Mouse (Mus musculus) hindbrain, postnatal 0 days (tissue): Measurements from ENCODE around the gene Rab7. TPM values are rescaled to one million over a fixed set of nuclear protein-coding genes. Genes with fewer than 3 reads are reported as not detected.

ENCODE experiments used
- ATAC-seq: fragments of 200-750 bp; cut with Nextera tagmentation; 2 replicates; pipeline ENCODE4 v1.8.0; 2017; ENCODE audit warnings: mild to moderate bottlenecking, moderate TSS enrichment, moderate library complexity
- DNase-seq: peaks from one replicate; pipeline ENCODE4 v3.0.0-alpha.2; 2015; ENCODE audit warnings: low spot score
- H3K27ac ChIP-seq: fragments of 300-500 bp; sonication (generic); 2 replicates; pipeline ENCODE4 v1.5.1; 2014; ENCODE audit warnings: mild to moderate bottlenecking
- H3K27me3 ChIP-seq: fragments of 300-500 bp; sonication (generic); 2 replicates; pipeline ENCODE4 v1.6.1; 2014; ENCODE audit warnings: low read length, mixed read lengths; ENCODE audit not compliant: insufficient read depth
- H3K36me3 ChIP-seq: fragments of 300-500 bp; sonication (generic); 2 replicates; pipeline ENCODE4 v1.6.1; 2014; ENCODE audit warnings: low read length, mixed read lengths; ENCODE audit not compliant: insufficient read depth
- H3K4me1 ChIP-seq: fragments of 300-500 bp; sonication (generic); 2 replicates; pipeline ENCODE4 v1.6.1; 2014; ENCODE audit warnings: antibody characterized with exemption, low read length, mixed read lengths; ENCODE audit not compliant: insufficient read depth
- H3K4me2 ChIP-seq: fragments of 300-500 bp; sonication (generic); 2 replicates; pipeline ENCODE4 v1.6.1; 2014; ENCODE audit warnings: low read depth, mild to moderate bottlenecking, low read length, moderate library complexity, mixed read lengths
- H3K4me3 ChIP-seq: fragments of 300-500 bp; sonication (generic); 2 replicates; pipeline ENCODE4 v1.5.1; 2014; ENCODE audit warnings: low read length
- H3K9ac ChIP-seq: fragments of 300-500 bp; sonication (generic); replicated peaks from 2 replicates; pipeline ENCODE4 v1.6.1; 2014; ENCODE audit warnings: mild to moderate bottlenecking, low read length, moderate library complexity, mixed read lengths
- H3K9me3 ChIP-seq: fragments of 300-500 bp; sonication (generic); 2 replicates; pipeline ENCODE4 v1.6.1; 2016; ENCODE audit warnings: low read length, mixed read lengths
- CTCF ChIP-seq: IDR thresholded peaks from 2 replicates; pipeline ENCODE4 v1.5.1; 2016; ENCODE audit warnings: antibody characterized with exemption, control low read depth, low read depth
- WGBS: fragments of 180-500 bp; shearing (Covaris S2); extraction: QIAGEN DNeasy Blood & Tissue Kit; methylation state at CpG from one replicate; pipeline ENCODE4 v1.1.7; 2014; 5-methylcytosine and 5-hydroxymethylcytosine counted together
- polyA plus RNA-seq: library from polyadenylated mRNA; unstranded; fragments of >200 nt; fragmentation: Nextera tagmentation; extraction: Ambion mirVana; gene quantifications from 2 replicates; pipeline ENCODE4 v1.2.1, GENCODE M21; 2015
- total RNA-seq: library from RNA; depleted of rRNA; stranded (reverse); fragments of >200 nt; gene quantifications from 2 replicates; pipeline ENCODE4 v1.2.3, GENCODE M21; 2014

The Rab7 gene
- total and polyA plus RNA-seq, 2 experiments from 2014 or later = 90.0 to 345 TPM

GRCm38 (mm10) chr6:88054081-88054835 lies 9.2 kb upstream of the Rab7 start:
- H3K36me3 ChIP-seq = no peaks in the 10 kb centered on the region
- H3K4me1 ChIP-seq = no peaks in the 10 kb centered on the region
- no peak overlapping the region for H3K4me2 ChIP-seq
- H3K9me3 ChIP-seq = no peaks in the 10 kb centered on the region
- no peaks in the 10 kb centered on the region for H3K27me3 ChIP-seq
- DNase-seq = no peak
- H3K9ac ChIP-seq = no peak overlapping the region
- TF ChIP-seq CTCF = no peak
- WGBS = 67% methylated on average over 9 of the region's 9 CpGs
- ATAC-seq = no peak
- H3K4me3 ChIP-seq = no peak overlapping the region
- no peak overlapping the region for H3K27ac ChIP-seq

- no peak for TF ChIP-seq CTCF
- WGBS = 74% methylated on average over 11 of the region's 11 CpGs
- no peak overlapping the region for H3K27ac ChIP-seq
- no peaks in the 10 kb centered on the region for H3K9me3 ChIP-seq
- no peaks in the 10 kb centered on the region for H3K36me3 ChIP-seq
- H3K4me2 ChIP-seq = no peak overlapping the region
- ATAC-seq (no peak), DNase-seq (no peak)
- no peaks in the 10 kb centered on the region for H3K4me1 ChIP-seq
- H3K4me3 ChIP-seq = no peak overlapping the region
- no peak overlapping the region for H3K9ac ChIP-seq
- peaks cover 4% of the 10 kb centered on the region; the same call in 1 of the 2 replicates for H3K27me3 ChIP-seq
Observed at GRCm38 (mm10) chr6:88053228-88054080, 8.4 kb upstream of the Rab7 start.

GRCm38 (mm10) chr6:88051206-88051605 lies 6.1 kb upstream of the Rab7 start:
- H3K36me3 ChIP-seq = no peaks in the 10 kb centered on the region
- no peak overlapping the region for H3K4me3 ChIP-seq
- no peaks in the 10 kb centered on the region for H3K9me3 ChIP-seq
- TF ChIP-seq CTCF = no peak
- DNase-seq (no peak), ATAC-seq (no peak)
- H3K4me1 ChIP-seq = no peaks in the 10 kb centered on the region
- WGBS = 88% methylated on average over 5 of the region's 5 CpGs
- H3K27me3 ChIP-seq = peaks cover 10% of the 10 kb centered on the region; the same call in 1 of the 2 replicates
- H3K9ac ChIP-seq = no peak overlapping the region
- no peak overlapping the region for H3K4me2 ChIP-seq
- H3K27ac ChIP-seq = no peak overlapping the region

- no peak for DNase-seq
- 77% methylated on average over 6 of the region's 6 CpGs for WGBS
- peaks cover 3% of the 10 kb centered on the region for H3K4me1 ChIP-seq
- TF ChIP-seq CTCF = no peak
- no peak overlapping the region for H3K4me3 ChIP-seq
- no peak overlapping the region for H3K27ac ChIP-seq
- H3K9ac ChIP-seq = no peak overlapping the region
- no peak overlapping the region for H3K4me2 ChIP-seq
- no peaks in the 10 kb centered on the region for H3K36me3 ChIP-seq
- no peak for ATAC-seq
- H3K27me3 ChIP-seq = peaks cover 10% of the 10 kb centered on the region; the same call in 1 of the 2 replicates
- H3K9me3 ChIP-seq = no peaks in the 10 kb centered on the region
Observed at GRCm38 (mm10) chr6:88049008-88049407, 3.9 kb upstream of the Rab7 start.

- no peak for ATAC-seq
- 78% methylated on average over 5 of the region's 5 CpGs for WGBS
Observed at GRCm38 (mm10) chr6:88047853-88048252, 2.8 kb upstream of the Rab7 start.

DNA sequence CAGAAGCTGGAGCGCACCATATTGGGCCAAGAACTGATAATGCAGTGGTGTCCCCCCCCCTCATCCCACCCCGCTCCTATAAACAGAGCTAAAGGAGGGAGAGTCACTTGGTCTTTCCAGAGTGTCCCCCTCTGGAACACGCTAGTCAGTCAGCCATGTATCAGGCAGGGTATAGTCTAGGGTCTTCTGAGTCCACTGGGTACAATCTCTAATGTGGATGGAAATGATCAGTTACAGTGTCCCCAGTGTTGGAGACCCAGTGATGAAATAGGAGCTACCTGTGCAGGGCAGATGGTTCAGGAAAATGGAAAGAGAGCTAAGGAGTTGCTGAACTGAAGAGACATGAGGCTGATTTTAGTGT lies 316 bp upstream of the Rab7 start:
- Histone ChIP-seq H3K36me3 (no peaks in the 10 kb centered on the region), H3K4me2 (peak overlapping the region; percentile 35; the same call in 1 of the 2 replicates), H3K9me3 (no peaks in the 10 kb centered on the region), H3K27ac (peak overlapping the region; percentile 93; the same call in 1 of the 2 replicates), H3K4me3 (peak overlapping the region; percentile 97), H3K4me1 (peaks cover 5% of the 10 kb centered on the region), H3K27me3 (peaks cover 10% of the 10 kb centered on the region; the same call in 1 of the 2 replicates), H3K9ac (peak overlapping the region; percentile 97; the same call in 1 of the 2 replicates)
- 27% methylated on average over 3 of the region's 3 CpGs for WGBS
- ATAC-seq (no peak), DNase-seq (no peak)
- no peak for TF ChIP-seq CTCF

More at GRCm38 (mm10) chr6:88047853-88048252, 2.8 kb upstream of the Rab7 start:
- Histone ChIP-seq H3K4me2 (no peak overlapping the region), H3K4me1 (peaks cover 5% of the 10 kb centered on the region), H3K9me3 (no peaks in the 10 kb centered on the region), H3K9ac (no peak overlapping the region), H3K27ac (no peak overlapping the region), H3K4me3 (no peak overlapping the region), H3K36me3 (no peaks in the 10 kb centered on the region), H3K27me3 (peaks cover 10% of the 10 kb centered on the region; the same call in 1 of the 2 replicates)
- TF ChIP-seq CTCF = no peak
- no peak for DNase-seq
